Mouse (Mus musculus): ENCODE data around the gene Mdm4.
A peak's percentile ranks its signal among the peaks of the same experiment; 100 is the strongest.

- no peak for TF ChIP-seq ZNF384 (IDR thresholded peaks at IDR 0.05; ENCODE audit: low read depth, low read length)
- peak; percentile 69 to 78 (median 74) for TF ChIP-seq CTCF (IDR thresholded peaks at IDR 0.05 in 2 of 3, conservative IDR thresholded peaks at IDR 0.05 in 1 of 3; ENCODE audit: control insufficient read depth in 1 of 3, insufficient read depth in 1 of 3, low read depth in 2 of 3, low read length in 3 of 3, poor library complexity in 1 of 3, severe bottlenecking in 1 of 3)
- TF ChIP-seq TBP (IDR thresholded peaks at IDR 0.05; ENCODE audit: low read depth, low read length) = no peak
- no peak; the same call in 1 of the 2 replicates for TF ChIP-seq RAD21 (IDR thresholded peaks at IDR 0.05; ENCODE audit: low read depth, low read length)
- no peak for TF ChIP-seq E2F4 (IDR thresholded peaks at IDR 0.05; ENCODE audit: borderline replicate concordance, low read depth, low read length)
- no peak for TF ChIP-seq BHLHE40 (IDR thresholded peaks at IDR 0.05; ENCODE audit: borderline replicate concordance, low read depth, low read length)
- TF ChIP-seq ZC3H11A (IDR thresholded peaks at IDR 0.05; ENCODE audit: low read depth, low read length) = no peak
These were observed 47.6 kb downstream of the Mdm4 start for GRCm38 (mm10) chr1:132982728-132983127.

Data from MEL (cell line).